Mouse (Mus musculus): ENCODE data around the gene 2900026A02Rik. TPM values are rescaled to one million over a fixed set of nuclear protein-coding genes. Genes with fewer than 3 reads are reported as not detected.

Gene 2900026A02Rik
- polyA plus RNA-seq (2014; fragmentation: Illumina TruSeq; extraction: RNeasy Lipid Tissue Mini Kit (QIAGEN cat#74804); ENCODE audit: low replicate concordance): 15.9 TPM

GRCm38 (mm10) chr5:113221147-113221865 lies at the start of gene 2900026A02Rik:
TSS of gene 2900026A02Rik (minus strand) at chr5:113221236.

GRCm38 (mm10) chr5:113226632-113227102 lies 5.6 kb upstream of the 2900026A02Rik start, which contains the start of gene Tmem211:
TSS of gene Tmem211 (plus strand) at chr5:113226909.

GRCm38 (mm10) chr5:113081439-113081838 lies 139.6 kb downstream of the 2900026A02Rik start, which contains the start of gene Crybb3:
TSS of gene Crybb3 (minus strand) at chr5:113081584.

GRCm38 (mm10) chr5:113070017-113070416 lies 151.0 kb downstream of the 2900026A02Rik start, which contains the start of gene Crybb2:
TSS of gene Crybb2 (minus strand) at chr5:113070117.

Other genes with a start within 250 kb of the 2900026A02Rik start
- gene Grk3, start 205.4 kb downstream of the 2900026A02Rik start, polyA plus RNA-seq (2014; fragmentation: Illumina TruSeq; extraction: RNeasy Lipid Tissue Mini Kit (QIAGEN cat#74804); ENCODE audit: low replicate concordance): 8.7 TPM
- gene Crybb2, start 151.1 kb downstream of the 2900026A02Rik start, polyA plus RNA-seq (2014; fragmentation: Illumina TruSeq; extraction: RNeasy Lipid Tissue Mini Kit (QIAGEN cat#74804); ENCODE audit: low replicate concordance): not detected
- gene Crybb3, start 139.7 kb downstream of the 2900026A02Rik start, polyA plus RNA-seq (2014; fragmentation: Illumina TruSeq; extraction: RNeasy Lipid Tissue Mini Kit (QIAGEN cat#74804); ENCODE audit: low replicate concordance): 0.41 TPM
- not detected for gene Tmem211, start 5.7 kb upstream of the 2900026A02Rik start, polyA plus RNA-seq (2014; fragmentation: Illumina TruSeq; extraction: RNeasy Lipid Tissue Mini Kit (QIAGEN cat#74804); ENCODE audit: low replicate concordance)
- gene Sgsm1, start 89.5 kb upstream of the 2900026A02Rik start, polyA plus RNA-seq (2014; fragmentation: Illumina TruSeq; extraction: RNeasy Lipid Tissue Mini Kit (QIAGEN cat#74804); ENCODE audit: low replicate concordance): 0.19 TPM
- gene Aym1, start 136.1 kb upstream of the 2900026A02Rik start, polyA plus RNA-seq (2014; fragmentation: Illumina TruSeq; extraction: RNeasy Lipid Tissue Mini Kit (QIAGEN cat#74804); ENCODE audit: low replicate concordance): not detected